Mouse (Mus musculus): Measurements from ENCODE around the gene Abca6. TPM values are rescaled to one million over a fixed set of nuclear protein-coding genes. Genes with fewer than 3 reads are reported as not detected.

Abca6 gene
- 1 to 10 TPM; 1.5 to 1.6 TPM for total RNA-seq (2021)
- long read RNA-seq, experiment 1: 0 reads
- long read RNA-seq, experiment 2: 0 reads

GRCm38 (mm10) chr11:110251534-110251933 is at the start of gene Abca6:
Gene Abca6 (minus strand): TSS chr11:110251776.
- DNase-seq (ENCODE audit: low spot score in 2 of 2): no peak

DNA sequence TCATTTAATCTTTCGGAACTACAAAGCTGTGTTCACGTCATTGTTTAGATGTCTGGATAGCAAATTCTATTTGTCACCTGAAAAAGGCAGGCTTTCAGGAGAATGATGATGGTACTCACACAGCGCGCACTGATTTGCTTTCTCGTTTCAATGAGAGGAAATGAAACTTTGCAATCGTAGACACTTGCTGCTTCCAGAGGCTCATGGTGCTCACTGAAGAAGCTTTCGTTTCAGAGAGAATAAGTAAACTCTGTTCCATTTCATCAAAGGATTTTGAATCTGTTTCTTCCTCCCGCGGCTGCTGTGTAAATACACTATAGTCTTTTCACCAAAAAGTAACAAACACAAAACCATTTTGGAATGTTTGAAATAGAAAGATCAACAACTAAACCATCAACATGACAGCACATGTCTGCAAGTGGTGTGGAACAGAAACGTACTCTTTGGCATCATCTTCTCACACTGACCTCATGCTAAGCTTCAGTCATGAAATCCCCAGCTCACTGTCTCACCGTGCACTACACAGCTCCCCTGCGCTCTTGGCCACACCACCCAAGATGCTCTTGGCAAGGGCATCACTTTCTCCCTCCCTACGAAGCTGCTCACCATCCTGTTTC is 46.4 kb upstream of the Abca6 start:
- DNase-seq (ENCODE audit: low spot score in 2 of 2): no peak

GRCm38 (mm10) chr11:110290586-110290985 is 39.0 kb upstream of the Abca6 start:
- no peak for DNase-seq (ENCODE audit: low spot score in 2 of 2)

DNA sequence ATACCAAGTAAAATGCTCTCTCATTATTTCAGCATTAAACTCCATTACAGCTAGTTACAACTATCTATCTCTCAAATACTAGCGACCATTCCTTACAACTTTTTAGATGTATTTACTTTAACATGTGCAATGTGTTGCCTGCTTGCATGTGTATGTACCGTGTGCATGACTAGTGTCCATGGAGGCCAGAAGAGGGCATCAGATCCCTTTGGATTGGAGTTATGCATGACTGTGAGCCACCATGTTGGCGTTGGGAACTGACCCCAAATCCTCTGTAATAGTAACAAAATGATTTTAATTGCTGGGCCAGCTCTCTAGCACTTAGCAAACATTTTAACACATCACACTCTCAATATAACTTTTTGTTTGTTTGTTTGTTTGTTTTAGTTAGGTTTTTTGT is 36.8 kb upstream of the Abca6 start:
- DNase-seq (ENCODE audit: low spot score in 2 of 2): no peak

GRCm38 (mm10) chr11:110287694-110288093 is 36.1 kb upstream of the Abca6 start:
- no peak for DNase-seq (ENCODE audit: low spot score in 2 of 2)

GRCm38 (mm10) chr11:110286331-110286730 is 34.8 kb upstream of the Abca6 start:
- DNase-seq (ENCODE audit: low spot score in 2 of 2): no peak

- DNase-seq (ENCODE audit: low spot score in 2 of 2): no peak
These were observed 33.3 kb upstream of the Abca6 start for GRCm38 (mm10) chr11:110284849-110285248.

DNA sequence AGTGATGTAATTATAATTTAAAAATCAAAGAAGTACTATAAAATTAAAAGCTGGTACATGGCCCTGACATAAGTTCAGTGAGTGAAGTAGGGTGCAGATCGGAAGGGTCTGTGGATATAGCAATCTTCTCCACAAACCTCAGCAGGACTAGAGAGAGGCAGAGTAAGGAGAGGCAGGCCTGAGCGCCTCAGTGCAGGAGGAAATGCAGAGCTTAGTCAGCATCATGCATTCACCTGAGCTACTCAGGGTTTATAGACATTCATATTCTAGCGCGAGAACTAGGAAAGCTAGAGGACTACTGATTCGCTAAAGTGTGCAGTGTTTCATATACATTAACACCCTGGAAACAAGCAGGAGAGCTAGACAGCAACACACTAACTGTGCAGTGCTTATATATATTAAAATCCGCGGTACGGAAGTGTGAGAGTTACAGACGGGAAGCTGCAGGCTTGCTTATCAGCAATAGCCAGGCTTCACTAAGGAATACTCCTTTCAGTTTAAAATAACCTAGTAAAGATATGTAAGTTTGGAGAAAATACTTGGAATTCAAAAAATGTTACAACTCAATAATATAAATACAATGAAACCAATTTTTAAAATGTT is 32.7 kb upstream of the Abca6 start:
- no peak for DNase-seq (ENCODE audit: low spot score in 2 of 2)

DNA sequence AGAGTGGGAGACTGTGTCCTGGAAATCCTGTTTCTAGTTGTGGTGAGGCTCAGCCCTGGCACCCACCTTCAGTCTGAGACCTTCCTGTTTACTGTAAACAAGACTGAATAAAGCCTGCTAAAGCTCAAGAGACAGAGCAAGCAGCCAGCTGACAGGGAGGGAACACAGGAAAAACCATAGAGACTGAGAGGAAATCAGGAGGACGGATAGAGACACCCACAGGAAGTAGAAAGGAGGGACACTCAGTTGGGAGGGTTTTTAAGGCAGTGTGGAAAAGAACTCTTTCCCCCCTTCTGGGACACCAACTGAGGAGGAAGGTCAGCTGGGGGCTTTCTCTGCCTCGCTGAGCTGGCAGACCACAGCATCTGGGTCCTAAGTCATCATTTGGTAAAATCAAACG is 23.2 kb upstream of the Abca6 start:
- no peak for DNase-seq (ENCODE audit: low spot score in 2 of 2)

GRCm38 (mm10) chr11:110271745-110272144 is 20.2 kb upstream of the Abca6 start:
- DNase-seq (ENCODE audit: low spot score in 2 of 2): peak; percentile 38 to 65

GRCm38 (mm10) chr11:110268244-110268844 is 16.8 kb upstream of the Abca6 start:
- DNase-seq (ENCODE audit: low spot score in 2 of 2): peak; percentile 85 to 94

- no peak for DNase-seq (ENCODE audit: low spot score in 2 of 2)
These were observed 15.7 kb upstream of the Abca6 start for GRCm38 (mm10) chr11:110267232-110267631.

- no peak for DNase-seq (ENCODE audit: low spot score in 2 of 2)
These were observed 15.2 kb upstream of the Abca6 start for GRCm38 (mm10) chr11:110266757-110267156.

DNA sequence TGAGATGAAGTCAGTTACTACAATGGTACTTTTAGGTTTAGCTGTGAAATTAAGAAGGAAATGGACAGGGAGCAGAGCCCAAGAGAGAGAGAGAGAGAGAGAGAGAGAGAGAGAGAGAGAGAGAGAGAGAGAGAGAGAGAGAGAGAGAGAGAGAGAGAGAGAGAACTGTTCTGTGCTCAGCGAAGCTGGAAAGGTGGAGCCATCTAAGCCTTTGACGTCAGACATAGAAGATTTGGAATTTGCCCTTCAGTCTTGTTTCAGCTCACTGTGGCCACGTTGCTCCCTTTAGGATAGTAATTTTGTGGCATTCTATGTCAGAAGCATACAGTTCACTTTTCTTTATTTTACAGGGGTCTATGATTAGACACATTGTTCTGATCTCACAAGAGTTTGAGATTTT is 10.3 kb upstream of the Abca6 start:
- no peak for DNase-seq (ENCODE audit: low spot score in 2 of 2)

DNA sequence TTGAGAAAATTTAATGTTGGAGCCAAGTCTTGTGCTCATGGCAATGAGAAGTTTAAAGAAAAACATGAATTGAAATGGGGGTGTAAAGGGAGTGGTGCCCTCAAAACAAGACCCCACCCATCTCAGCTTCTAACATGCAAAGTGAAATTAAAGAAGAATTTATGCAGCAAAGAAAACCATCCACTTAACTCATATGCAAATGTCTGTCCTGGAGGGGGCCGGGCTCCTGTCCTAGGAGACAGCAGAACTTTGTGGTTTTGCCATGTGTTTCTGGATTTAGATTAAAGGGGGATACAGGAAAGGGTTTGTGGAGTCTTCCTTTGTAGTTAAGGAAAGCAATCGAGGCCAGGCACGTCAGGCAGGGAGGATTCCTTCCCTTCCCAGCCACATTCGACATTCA is 6.3 kb upstream of the Abca6 start:
- no peak for DNase-seq (ENCODE audit: low spot score in 2 of 2)

DNA sequence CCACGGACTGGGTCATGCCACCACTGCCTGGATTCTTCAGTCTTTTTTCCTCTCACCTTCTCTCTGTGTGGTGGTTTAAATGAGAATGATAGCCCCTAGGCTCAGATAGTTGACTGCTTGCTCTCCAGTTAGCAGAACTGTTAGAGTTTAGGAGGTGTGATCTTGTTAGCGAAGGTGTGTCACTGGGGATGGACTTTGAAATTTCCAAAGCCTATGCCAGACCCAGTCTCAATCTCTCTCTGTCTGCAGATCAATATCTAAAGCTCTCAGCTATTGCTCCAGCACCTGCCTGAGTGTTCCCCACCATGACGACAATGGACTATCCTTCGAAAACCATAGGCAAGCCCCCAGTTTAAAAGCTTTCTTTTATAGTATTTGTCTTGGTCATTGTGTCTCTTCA is 5.5 kb upstream of the Abca6 start:
- no peak for DNase-seq (ENCODE audit: low spot score in 2 of 2)

GRCm38 (mm10) chr11:110252256-110252655 is 680 bp upstream of the Abca6 start:
- no peak for DNase-seq (ENCODE audit: low spot score in 2 of 2)

- DNase-seq (ENCODE audit: low spot score in 2 of 2): no peak
These were observed 6.8 kb downstream of the Abca6 start for GRCm38 (mm10) chr11:110244730-110245129.

GRCm38 (mm10) chr11:110237466-110237865 is 14.1 kb downstream of the Abca6 start:
- no peak for DNase-seq (ENCODE audit: low spot score in 2 of 2)

GRCm38 (mm10) chr11:110232975-110233374 is 18.6 kb downstream of the Abca6 start:
- no peak for DNase-seq (ENCODE audit: low spot score in 2 of 2)

GRCm38 (mm10) chr11:110217118-110217517 is 34.5 kb downstream of the Abca6 start:
- DNase-seq (ENCODE audit: low spot score in 2 of 2): no peak

GRCm38 (mm10) chr11:110203930-110204329 is 47.6 kb downstream of the Abca6 start:
- DNase-seq (ENCODE audit: low spot score in 2 of 2): no peak

- no peak for DNase-seq (ENCODE audit: low spot score in 2 of 2)
These were observed 52.7 kb downstream of the Abca6 start for GRCm38 (mm10) chr11:110198882-110199281.
